Mouse (Mus musculus) MEL (cell line): ENCODE data around the gene Itga2b.

ENCODE experiments used
- CTCF ChIP-seq, 3 experiments: IDR thresholded peaks in 2 of 3; conservative IDR thresholded peaks in 1 of 3; 2 replicates each; pipeline ENCODE4 v1.5.1; 2011 to 2012; ENCODE audit warnings: low read length in 3 of 3, low read depth in 2 of 3, mild to moderate bottlenecking in 2 of 3, improper control_type of control experiment in 1 of 3, inconsistent platforms in 1 of 3, mixed read lengths in 1 of 3, moderate library complexity in 1 of 3; ENCODE audit not compliant: control insufficient read depth in 1 of 3, insufficient read depth in 1 of 3, poor library complexity in 1 of 3, severe bottlenecking in 1 of 3
- EP300 ChIP-seq, 2 experiments: IDR thresholded peaks; 2 replicates each; pipeline ENCODE4 v1.6.1; 2011; ENCODE audit warnings: improper control_type of control experiment in 2 of 2, low read length in 2 of 2, low read depth in 1 of 2, mild to moderate bottlenecking in 1 of 2
- MXI1 ChIP-seq: IDR thresholded peaks from 2 replicates; pipeline ENCODE4 v1.6.1; 2011; ENCODE audit warnings: mild to moderate bottlenecking, low read depth, low read length, improper control_type of control experiment
- MYB ChIP-seq: IDR thresholded peaks from 2 replicates; pipeline ENCODE4 v1.6.1; 2011; ENCODE audit warnings: mild to moderate bottlenecking, low read depth, low read length, improper control_type of control experiment
- POLR2AphosphoS2 ChIP-seq: IDR thresholded peaks from 2 replicates; pipeline ENCODE4 v1.6.1; 2011; ENCODE audit warnings: low read length, improper control_type of control experiment
- UBTF ChIP-seq: IDR thresholded peaks from 2 replicates; pipeline ENCODE4 v1.6.1; 2012; ENCODE audit warnings: low read depth, mild to moderate bottlenecking, inconsistent platforms, low read length, improper control_type of control experiment, moderate library complexity, borderline replicate concordance; ENCODE audit not compliant: insufficient read depth
- ZNF384 ChIP-seq: IDR thresholded peaks from 2 replicates; pipeline ENCODE4 v1.6.1; 2012; ENCODE audit warnings: low read depth, mild to moderate bottlenecking, inconsistent platforms, low read length, improper control_type of control experiment

DNA sequence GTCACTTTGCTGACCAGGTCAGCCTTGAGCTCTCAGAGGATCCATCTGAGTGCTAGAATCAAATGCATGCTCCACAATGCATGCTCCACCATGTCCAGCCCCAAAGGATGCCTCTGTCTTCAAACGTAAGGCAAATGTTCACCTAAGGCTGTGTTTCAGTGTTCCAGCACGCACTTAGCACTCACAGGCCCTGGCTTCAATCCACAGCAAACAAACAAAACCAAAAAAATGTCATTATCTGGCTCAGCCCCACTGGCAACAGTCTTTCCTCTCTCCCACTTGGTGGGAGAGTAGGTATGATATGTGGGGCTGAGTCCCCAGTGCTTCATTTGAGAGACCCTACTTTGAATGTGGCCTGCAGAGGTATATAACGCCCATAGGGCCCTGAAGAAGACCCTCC, 58.9 kb downstream of the Itga2b start:
- TF ChIP-seq UBTF = no peak
- TF ChIP-seq ZNF384 = no peak
- no peak for TF ChIP-seq CTCF (IDR thresholded peaks at IDR 0.05 in 2 of 3, conservative IDR thresholded peaks at IDR 0.05 in 1 of 3; ENCODE audit: control insufficient read depth in 1 of 3, insufficient read depth in 1 of 3, low read depth in 2 of 3, low read length in 3 of 3, poor library complexity in 1 of 3, severe bottlenecking in 1 of 3)
- no peak for TF ChIP-seq MYB
- TF ChIP-seq POLR2AphosphoS2 = no peak
- no peak for TF ChIP-seq EP300 (IDR thresholded peaks at IDR 0.05; ENCODE audit: low read depth in 1 of 2, low read length in 2 of 2)
- no peak for TF ChIP-seq MXI1
